Mouse (Mus musculus): ENCODE measurements at regions not wholly inside any gene's neighbourhood (a gene's known extent, or its start where the extent isn't known, plus 50 kb on each side); places are given as distances from the start of the nearest gene placed in this dataset.
A peak's percentile ranks its signal among the peaks of the same experiment; 100 is the strongest.

- DNase-seq (ENCODE audit: low spot score) = no peak
These were observed 58.0 kb upstream of the Golim4 start for GRCm38 (mm10) chr3:76014766-76015165.

GRCm38 (mm10) chr3:76008564-76009183 is 51.9 kb upstream of the Golim4 start:
- DNase-seq (ENCODE audit: low spot score) = peak; percentile 61

Measured in MN1 (cell line).